Mouse (Mus musculus) ES-E14 (cell line): ENCODE data around the gene Ccdc12. TPM values are rescaled to one million over a fixed set of nuclear protein-coding genes. Genes with fewer than 3 reads are reported as not detected.

Experiments used
- DNase-seq: peaks from one replicate; pipeline ENCODE4 v3.0.0-alpha.2; 2013; ENCODE audit warnings: low read depth, low spot score
- H3K27ac ChIP-seq: 2 replicates; pipeline ENCODE4 v1.5.1; 2012; ENCODE audit warnings: low read depth, mild to moderate bottlenecking, low read length, moderate library complexity, mixed read lengths; ENCODE audit not compliant: poor library complexity, insufficient read depth, severe bottlenecking
- H3K36me3 ChIP-seq: 2 replicates; pipeline ENCODE4 v1.6.1; 2012; ENCODE audit warnings: mild to moderate bottlenecking, low read length, moderate library complexity, mixed read lengths; ENCODE audit not compliant: control insufficient read depth, poor library complexity, insufficient read depth, severe bottlenecking
- H3K4me1 ChIP-seq, 2 experiments: fragments of 150-350 bp in 1 of 2; sonication (generic) in 1 of 2; 2 replicates each; pipeline ENCODE4 v1.6.1; 2012; ENCODE audit warnings: low read length in 2 of 2, mild to moderate bottlenecking in 1 of 2, mixed read lengths in 1 of 2; ENCODE audit not compliant: control insufficient read depth in 2 of 2, insufficient read depth in 2 of 2, poor library complexity in 1 of 2
- H3K4me3 ChIP-seq, 2 experiments: fragments of 150-350 bp in 1 of 2; sonication (generic) in 1 of 2; 2 replicates each; pipeline ENCODE4 v1.5.1; 2012; ENCODE audit warnings: low read length in 2 of 2, low read depth in 1 of 2, mild to moderate bottlenecking in 1 of 2, mixed read lengths in 1 of 2; ENCODE audit not compliant: insufficient read depth in 1 of 2, poor library complexity in 1 of 2, severe bottlenecking in 1 of 2
- H3K9ac ChIP-seq: 2 replicates; pipeline ENCODE4 v1.6.1; 2012; ENCODE audit warnings: low read depth, mild to moderate bottlenecking, low read length, mixed read lengths; ENCODE audit not compliant: poor library complexity, insufficient read depth, severe bottlenecking
- H3K9me3 ChIP-seq: fragments of 150-350 bp; sonication (generic); 2 replicates; pipeline ENCODE4 v1.6.1; 2012; ENCODE audit warnings: low read depth, mild to moderate bottlenecking, low read length; ENCODE audit not compliant: control insufficient read depth, insufficient read depth
- CHD2 ChIP-seq: IDR thresholded peaks from 2 replicates; pipeline ENCODE4 v1.6.1; 2014; ENCODE audit warnings: mild to moderate bottlenecking, low read depth, low read length, inconsistent platforms
- HCFC1 ChIP-seq: IDR thresholded peaks from 2 replicates; pipeline ENCODE4 v1.6.1; 2012; ENCODE audit warnings: low read length, inconsistent platforms, borderline replicate concordance; ENCODE audit not compliant: insufficient read depth
- MAFK ChIP-seq: IDR thresholded peaks from 2 replicates; pipeline ENCODE4 v1.6.1; 2014; ENCODE audit warnings: mild to moderate bottlenecking, low read depth, low read length, inconsistent platforms; ENCODE audit not compliant: insufficient read depth
- ZC3H11A ChIP-seq: IDR thresholded peaks from 2 replicates; pipeline ENCODE4 v1.6.1; 2012; ENCODE audit warnings: low read depth, mild to moderate bottlenecking, inconsistent platforms, low read length, borderline replicate concordance
- ZNF384 ChIP-seq: IDR thresholded peaks from 2 replicates; pipeline ENCODE4 v1.6.1; 2012; ENCODE audit warnings: low read depth, low read length, inconsistent platforms
- in situ Hi-C, 2 experiments: fragments of 600-800 bp; cut with MboI; formaldehyde crosslinking; loops; one replicate each; pipeline ENCODE4 v1.15.1; 2025; ENCODE audit warnings: low sequenced_read_pairs in 2 of 2, inconsistent platforms in 1 of 2; ENCODE audit not compliant: unreplicated experiment in 2 of 2
- total RNA-seq: library from RNA; depleted of rRNA; stranded (reverse); fragments of 300-350 nt; gene quantifications from 2 replicates; pipeline ENCODE4 v1.2.3, GENCODE M21; 2012

The Ccdc12 gene
- total RNA-seq, 1 experiment: 79.9 TPM

DNA sequence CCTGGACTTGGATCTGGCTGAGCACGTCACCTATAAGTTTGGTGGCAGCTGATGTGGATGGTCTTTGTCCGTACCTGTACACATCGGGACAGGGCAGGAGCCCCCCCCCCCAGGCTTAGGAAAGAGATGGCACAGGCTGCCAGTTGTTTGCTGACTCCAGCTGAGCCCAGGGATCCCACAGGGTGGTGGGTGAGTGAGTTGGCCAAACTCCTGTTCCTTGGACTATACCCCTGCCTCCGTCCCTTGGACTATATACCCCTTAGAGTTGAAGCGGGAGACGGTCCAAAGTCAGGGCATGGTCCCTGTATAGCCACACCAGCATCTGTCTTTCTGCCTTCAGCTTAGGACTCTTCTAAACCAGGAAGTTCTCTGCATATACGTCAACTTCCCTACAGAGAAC lies 83.7 kb downstream of the Ccdc12 start:
- no peaks in the 10 kb centered on the region for H3K36me3 ChIP-seq
- DNase-seq: no peak
- no peak for TF ChIP-seq ZNF384
- TF ChIP-seq MAFK: no peak
- TF ChIP-seq ZC3H11A: no peak
- TF ChIP-seq CHD2: no peak
- TF ChIP-seq HCFC1: no peak
- no peaks in the 10 kb centered on the region for H3K9me3 ChIP-seq
- peaks cover 0 to 4% of the 10 kb centered on the region in 2 experiments; a peak in 2 of 4 replicates for H3K4me1 ChIP-seq
- no peak overlapping the region for H3K27ac ChIP-seq
- no peak overlapping the region for H3K4me3 ChIP-seq
- H3K9ac ChIP-seq: no peak overlapping the region
- in situ Hi-C loops: no loop called here

DNA sequence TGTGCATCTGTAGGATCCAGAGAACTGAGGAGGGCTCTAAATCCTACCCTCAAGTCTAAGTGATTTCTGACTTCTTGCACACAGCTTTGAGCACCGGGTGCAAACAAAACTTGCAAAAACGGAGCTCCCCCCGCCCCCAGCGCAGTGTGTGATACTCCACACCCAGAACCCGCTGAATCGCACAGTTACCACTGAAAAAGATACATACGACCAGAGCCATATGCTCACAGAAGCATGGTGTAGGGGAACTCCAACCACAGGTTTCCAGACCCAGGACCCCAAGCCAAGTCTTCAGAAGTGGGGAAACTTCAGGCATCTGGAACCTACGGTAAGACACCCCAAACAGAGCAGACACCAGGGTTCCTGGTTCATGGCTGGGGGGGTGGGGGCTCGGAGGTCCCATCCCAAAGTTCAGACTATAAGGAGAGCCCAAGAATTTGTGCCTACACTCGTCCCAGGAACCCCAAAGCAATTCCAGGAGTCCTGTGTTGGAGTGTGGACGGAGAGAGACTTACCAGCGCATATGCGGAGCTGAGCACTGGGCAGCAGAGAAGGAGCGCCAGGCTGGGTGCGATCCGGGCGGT lies 85.5 kb downstream of the Ccdc12 start, which contains the start of gene Myl3:
Gene Myl3, plus strand, starts transcription at position 151 of the 584 bp plus-strand sequence.
- no peak for TF ChIP-seq ZC3H11A
- no peak for TF ChIP-seq ZNF384
- TF ChIP-seq HCFC1: no peak
- no peak for TF ChIP-seq CHD2
- no peak for TF ChIP-seq MAFK
- Histone ChIP-seq H3K9ac (peak within 1 kb of the TSS; percentile 18), H3K4me1 (peaks cover 0 to 2% of the 10 kb centered on the region in 2 experiments; a peak in 2 of 4 replicates), H3K4me3 (peak within 1 kb of the TSS; percentile 74 to 92), H3K36me3 (no peaks in the 10 kb centered on the region), H3K9me3 (no peaks in the 10 kb centered on the region), H3K27ac (no peak within 1 kb of the TSS)
- DNase-seq: no peak
- in situ Hi-C loops: no loop called here

- H3K4me1 ChIP-seq: peaks cover 0 to 2% of the 10 kb centered on the region in 2 experiments; a peak in 2 of 4 replicates
- no peak for DNase-seq
- in situ Hi-C loops: no loop called here
Measured at GRCm38 (mm10) chr9:110742295-110742950, 86.1 kb downstream of the Ccdc12 start.

DNA sequence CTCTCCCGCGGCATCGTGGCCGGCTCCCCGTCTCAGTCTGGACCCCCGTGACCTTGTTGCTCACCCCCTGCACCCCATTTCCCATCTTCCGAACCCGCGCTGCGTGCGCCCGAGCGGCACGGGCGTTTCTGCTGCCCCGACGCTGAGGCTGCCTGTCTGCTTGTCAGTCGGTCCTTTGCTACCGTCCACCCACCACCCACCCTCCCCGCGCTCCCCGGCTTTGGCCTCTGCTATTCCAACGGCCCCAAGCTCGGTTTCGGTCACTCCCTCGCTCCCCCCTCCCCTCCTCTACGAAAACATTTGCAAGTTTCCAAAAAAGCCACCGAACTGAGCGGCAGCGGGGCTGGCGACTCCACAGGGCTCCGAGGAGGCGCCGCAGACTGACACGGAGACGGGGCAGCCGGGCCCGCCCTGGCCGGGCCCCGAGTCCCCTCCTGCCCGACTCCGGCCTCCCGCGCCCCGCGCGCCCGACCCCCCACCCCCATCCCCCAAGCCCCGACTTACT lies 86.7 kb downstream of the Ccdc12 start:
- Histone ChIP-seq H3K9ac (peak overlapping the region; percentile 73), H3K36me3 (no peaks in the 10 kb centered on the region), H3K27ac (no peak overlapping the region), H3K9me3 (no peaks in the 10 kb centered on the region), H3K4me3 (peak overlapping the region; percentile 74 to 92), H3K4me1 (peaks cover 0 to 2% of the 10 kb centered on the region in 2 experiments; a peak in 2 of 4 replicates)
- no peak for TF ChIP-seq ZC3H11A
- TF ChIP-seq ZNF384: no peak
- TF ChIP-seq CHD2: no peak
- no peak for DNase-seq
- in situ Hi-C loops: no loop called here

More at GRCm38 (mm10) chr9:110742295-110742950, 86.1 kb downstream of the Ccdc12 start:
- H3K27ac ChIP-seq: no peak overlapping the region
- peak overlapping the region; percentile 74 to 92 for H3K4me3 ChIP-seq
- peak overlapping the region; percentile 73 for H3K9ac ChIP-seq
- H3K9me3 ChIP-seq: no peaks in the 10 kb centered on the region
- TF ChIP-seq MAFK: no peak
- TF ChIP-seq ZNF384: no peak
- H3K36me3 ChIP-seq: no peaks in the 10 kb centered on the region
